Mouse (Mus musculus) liver, embryonic 11.5 days (tissue): ENCODE results near the gene Ppp2r3a. TPM values are rescaled to one million over a fixed set of nuclear protein-coding genes. Genes with fewer than 3 reads are reported as not detected.
A peak's percentile ranks its signal among the peaks of the same experiment; 100 is the strongest.

Experiments used
- ATAC-seq: fragments of 200-750 bp; cut with Nextera tagmentation; replicated peaks from 2 replicates; pipeline ENCODE4 v1.8.0; 2017; ENCODE audit warnings: moderate number of reproducible peaks, mild to moderate bottlenecking, moderate TSS enrichment, moderate library complexity; ENCODE audit not compliant: low FRiP score
- DNase-seq: peaks from one replicate; pipeline ENCODE4 v3.0.0-alpha.2; 2017; ENCODE audit warnings: low spot score
- H3K27ac ChIP-seq: fragments of 300-500 bp; sonication (generic); 2 replicates; pipeline ENCODE4 v1.5.1; 2014; ENCODE audit warnings: mild to moderate bottlenecking, low read depth, low read length, control low read depth
- H3K27me3 ChIP-seq: fragments of 300-500 bp; sonication (generic); replicated peaks from 2 replicates; pipeline ENCODE4 v1.6.1; 2014; ENCODE audit warnings: low read length, mixed read lengths; ENCODE audit not compliant: control insufficient read depth, insufficient read depth
- H3K36me3 ChIP-seq: fragments of 300-500 bp; sonication (generic); 2 replicates; pipeline ENCODE4 v1.6.1; 2014; ENCODE audit warnings: mild to moderate bottlenecking, low read length, moderate library complexity, mixed read lengths; ENCODE audit not compliant: control insufficient read depth, insufficient read depth
- H3K4me1 ChIP-seq: fragments of 300-500 bp; sonication (generic); replicated peaks from 2 replicates; pipeline ENCODE4 v1.6.1; 2014; ENCODE audit warnings: low read length, mixed read lengths; ENCODE audit not compliant: control insufficient read depth, insufficient read depth
- H3K4me2 ChIP-seq: fragments of 300-500 bp; sonication (generic); 2 replicates; pipeline ENCODE4 v1.6.1; 2014; ENCODE audit warnings: mild to moderate bottlenecking, control low read depth, moderate library complexity
- H3K4me3 ChIP-seq: fragments of 300-500 bp; sonication (generic); 2 replicates; pipeline ENCODE4 v1.5.1; 2014; ENCODE audit warnings: low read depth, low read length, control low read depth
- H3K9ac ChIP-seq: fragments of 300-500 bp; sonication (generic); 2 replicates; pipeline ENCODE4 v1.6.1; 2014; ENCODE audit warnings: low read depth, low read length, control low read depth
- H3K9me3 ChIP-seq: fragments of 300-500 bp; sonication (generic); 2 replicates; pipeline ENCODE4 v1.6.1; 2016; ENCODE audit warnings: low read length, inconsistent platforms, mixed read lengths; ENCODE audit not compliant: control insufficient read depth
- WGBS: fragments of 180-500 bp; shearing (Covaris S2); extraction: QIAGEN DNeasy Blood & Tissue Kit; methylation state at CpG from one replicate; pipeline ENCODE4 v1.1.7; 2014; 5-methylcytosine and 5-hydroxymethylcytosine counted together
- polyA plus RNA-seq: library from polyadenylated mRNA; unstranded; fragments of >200 nt; fragmentation: Nextera tagmentation; extraction: Ambion mirVana; gene quantifications from 2 replicates; pipeline ENCODE4 v1.2.1, GENCODE M21; 2014

Gene Ppp2r3a
- polyA plus RNA-seq, 1 experiment from 2014 or later = 7.9 TPM

DNA sequence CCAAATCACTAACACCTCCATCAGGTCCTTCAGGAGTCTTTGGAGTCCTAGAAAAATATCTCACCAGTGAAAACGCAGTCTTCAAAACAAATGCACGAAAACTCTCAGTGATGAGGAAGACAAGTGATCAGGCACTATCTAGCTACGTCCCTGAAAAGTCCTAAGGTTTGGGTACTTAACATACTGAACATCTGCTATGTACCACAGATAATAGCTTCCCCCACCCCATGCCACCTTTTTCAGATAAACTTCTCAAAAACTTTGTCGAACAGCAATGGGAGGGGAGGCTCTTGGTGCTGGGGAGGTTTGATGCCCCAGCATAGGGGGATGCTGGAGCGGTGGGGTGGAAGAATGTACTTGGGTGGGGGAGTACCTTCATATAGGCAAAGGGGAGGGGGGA is 6.1 kb downstream of the Ppp2r3a start:
- Histone ChIP-seq H3K27ac (no peak overlapping the region), H3K4me1 (peaks cover 7% of the 10 kb centered on the region), H3K4me2 (no peak overlapping the region), H3K9me3 (no peaks in the 10 kb centered on the region), H3K4me3 (no peak overlapping the region), H3K9ac (no peak overlapping the region), H3K36me3 (no peaks in the 10 kb centered on the region), H3K27me3 (no peaks in the 10 kb centered on the region)
- DNase-seq = no peak
- WGBS = 58% methylated on average over 5 of the region's 5 CpGs
- ATAC-seq = peak; percentile 74

DNA sequence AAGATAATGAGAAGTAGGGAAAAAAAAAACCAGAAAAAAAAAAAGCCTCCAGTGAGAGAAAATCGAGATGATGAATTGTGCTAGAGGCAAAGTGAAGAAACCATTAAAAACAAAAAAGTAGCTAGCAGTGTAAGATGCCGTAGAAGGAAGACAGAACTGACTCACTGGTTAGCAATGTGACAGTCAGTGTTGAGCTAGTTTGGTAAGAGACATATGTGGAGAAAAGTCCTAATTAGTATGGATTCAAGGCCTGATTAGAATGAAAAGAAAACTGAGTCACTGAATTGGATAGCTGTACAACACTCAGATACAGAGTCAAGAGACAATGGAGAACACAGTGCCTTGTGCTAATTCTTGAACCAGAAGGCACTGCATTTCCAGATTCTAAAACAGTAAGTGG is 7.9 kb downstream of the Ppp2r3a start:
- no peak for DNase-seq
- H3K27me3 ChIP-seq = no peaks in the 10 kb centered on the region
- H3K4me2 ChIP-seq = no peak overlapping the region
- ATAC-seq = no peak
- 69% methylated on average over 2 of the region's 2 CpGs for WGBS
- H3K27ac ChIP-seq = no peak overlapping the region
- no peak overlapping the region for H3K4me3 ChIP-seq
- no peak overlapping the region for H3K9ac ChIP-seq
- no peaks in the 10 kb centered on the region for H3K9me3 ChIP-seq
- no peaks in the 10 kb centered on the region for H3K4me1 ChIP-seq
- H3K36me3 ChIP-seq = no peaks in the 10 kb centered on the region

DNA sequence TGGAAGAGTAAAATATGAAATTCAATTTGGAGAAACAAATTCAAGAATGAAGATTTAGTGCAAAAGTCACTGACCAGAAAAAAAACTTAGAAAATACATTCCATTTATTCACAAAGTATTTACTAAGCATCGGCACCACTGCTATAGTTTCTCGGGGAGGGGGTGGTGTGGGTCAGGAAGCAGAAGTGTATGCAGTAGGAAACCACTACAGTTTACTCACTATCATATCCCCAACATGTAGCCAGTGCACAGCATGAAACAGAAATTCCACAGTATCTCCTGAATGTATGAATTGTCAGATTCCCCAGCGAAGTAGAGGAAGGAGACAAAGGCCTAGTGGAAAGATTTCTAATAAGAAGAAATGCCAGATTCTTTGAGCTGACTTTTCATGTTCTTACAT is 11.4 kb downstream of the Ppp2r3a start:
- Histone ChIP-seq H3K36me3 (no peaks in the 10 kb centered on the region), H3K9me3 (no peaks in the 10 kb centered on the region), H3K4me2 (no peak overlapping the region), H3K4me3 (no peak overlapping the region), H3K9ac (no peak overlapping the region), H3K27ac (no peak overlapping the region), H3K27me3 (no peaks in the 10 kb centered on the region), H3K4me1 (no peaks in the 10 kb centered on the region)
- WGBS = 64% methylated on average over 3 of the region's 3 CpGs
- DNase-seq (no peak), ATAC-seq (no peak)

DNA sequence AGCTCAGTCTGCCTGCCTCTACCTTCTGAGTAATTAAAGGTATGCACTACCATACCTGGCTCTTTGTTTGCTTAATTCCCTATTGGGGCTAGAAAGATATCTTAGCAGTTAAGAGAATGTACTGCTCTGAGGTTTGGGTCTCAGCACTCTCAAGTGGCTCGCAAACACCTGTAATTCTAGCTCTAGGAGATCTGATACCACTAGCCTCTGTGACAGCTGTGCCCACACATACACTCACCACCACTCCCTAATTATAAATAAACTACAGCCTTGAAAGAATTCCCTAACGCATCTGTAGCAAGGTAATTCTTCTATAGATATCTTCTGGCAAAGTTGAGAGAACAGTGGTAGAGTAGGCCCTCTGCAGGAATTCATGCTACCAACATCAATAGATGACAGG is 15.8 kb downstream of the Ppp2r3a start:
- H3K4me2 ChIP-seq = no peak overlapping the region
- DNase-seq (no peak), ATAC-seq (no peak)
- no peaks in the 10 kb centered on the region for H3K9me3 ChIP-seq
- H3K4me3 ChIP-seq = no peak overlapping the region
- no peak overlapping the region for H3K27ac ChIP-seq
- no peaks in the 10 kb centered on the region for H3K27me3 ChIP-seq
- 79% methylated on average over 2 of the region's 2 CpGs for WGBS
- no peak overlapping the region for H3K9ac ChIP-seq
- H3K36me3 ChIP-seq = no peaks in the 10 kb centered on the region
- H3K4me1 ChIP-seq = no peaks in the 10 kb centered on the region

DNA sequence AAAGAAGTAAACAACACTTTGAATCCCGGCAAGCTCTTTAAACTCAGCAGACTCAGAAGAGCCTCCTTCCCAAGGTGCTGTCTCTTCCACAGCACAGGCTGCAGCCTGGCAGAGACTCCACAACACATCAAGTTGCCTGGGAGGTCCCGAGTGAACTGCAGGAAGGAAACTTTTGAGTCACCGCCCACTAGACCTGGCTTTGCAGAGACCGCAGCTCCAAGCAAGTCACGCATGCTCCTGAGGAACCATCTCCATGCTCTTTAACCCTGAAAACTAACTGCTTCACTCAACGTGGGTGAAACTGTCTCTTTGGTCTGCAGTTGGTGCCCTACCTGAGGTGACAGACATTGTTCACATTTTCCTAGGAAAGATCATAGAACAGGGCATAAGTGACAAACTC is 19.6 kb downstream of the Ppp2r3a start:
- H3K36me3 ChIP-seq = no peaks in the 10 kb centered on the region
- WGBS = 49% methylated on average over 6 of the region's 6 CpGs
- no peak overlapping the region for H3K4me2 ChIP-seq
- H3K9ac ChIP-seq = no peak overlapping the region
- H3K9me3 ChIP-seq = no peaks in the 10 kb centered on the region
- H3K27ac ChIP-seq = no peak overlapping the region
- DNase-seq = no peak
- no peaks in the 10 kb centered on the region for H3K27me3 ChIP-seq
- ATAC-seq = no peak
- no peak overlapping the region for H3K4me3 ChIP-seq
- H3K4me1 ChIP-seq = no peaks in the 10 kb centered on the region

DNA sequence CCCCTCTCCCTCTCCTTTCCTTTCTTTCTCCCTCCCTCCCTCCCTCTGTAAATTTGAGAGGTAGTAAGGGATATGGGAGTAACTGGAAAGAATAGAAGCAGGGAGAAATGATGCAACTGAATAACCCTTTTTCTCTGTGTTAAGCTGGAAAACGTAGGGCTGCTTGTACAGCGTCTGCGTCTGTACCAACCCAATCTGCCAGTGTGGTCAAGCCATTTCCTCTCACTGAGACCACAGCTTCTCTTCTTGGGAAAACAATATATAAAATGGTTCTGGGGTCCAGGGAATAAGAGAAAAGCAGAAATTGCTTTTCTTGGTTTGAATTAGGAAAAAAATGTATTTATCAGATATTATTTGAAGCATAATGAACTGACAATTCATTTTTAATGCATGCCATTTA is 21.6 kb downstream of the Ppp2r3a start:
- 43% methylated on average over 3 of the region's 3 CpGs for WGBS
- Histone ChIP-seq H3K4me1 (no peaks in the 10 kb centered on the region), H3K4me2 (no peak overlapping the region), H3K27ac (no peak overlapping the region), H3K4me3 (no peak overlapping the region), H3K36me3 (no peaks in the 10 kb centered on the region), H3K9ac (no peak overlapping the region), H3K9me3 (no peaks in the 10 kb centered on the region), H3K27me3 (no peaks in the 10 kb centered on the region)
- DNase-seq (no peak), ATAC-seq (no peak)

DNA sequence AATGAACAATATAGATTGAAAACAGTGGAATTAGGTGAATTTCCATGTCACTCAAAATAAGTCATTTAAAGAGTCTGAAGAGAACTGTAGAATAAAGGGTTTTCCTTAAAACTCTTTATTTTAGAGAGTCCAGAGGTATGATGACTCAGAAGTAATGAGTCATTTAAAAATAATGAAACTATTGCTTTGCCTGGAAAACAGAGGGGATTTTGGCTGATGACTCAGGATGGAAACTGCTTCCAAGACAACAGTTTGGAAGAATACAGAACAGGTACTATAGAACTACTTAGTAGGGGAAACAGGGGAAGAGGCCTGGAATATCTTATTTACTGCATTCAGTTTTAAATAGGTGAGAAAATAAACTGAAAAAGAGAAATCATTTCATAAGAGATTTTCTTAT is 22.7 kb downstream of the Ppp2r3a start:
- ATAC-seq (no peak), DNase-seq (no peak)
- Histone ChIP-seq H3K4me2 (no peak overlapping the region), H3K9me3 (no peaks in the 10 kb centered on the region), H3K4me3 (no peak overlapping the region), H3K27ac (no peak overlapping the region), H3K36me3 (no peaks in the 10 kb centered on the region), H3K27me3 (no peaks in the 10 kb centered on the region), H3K9ac (no peak overlapping the region), H3K4me1 (no peaks in the 10 kb centered on the region)

DNA sequence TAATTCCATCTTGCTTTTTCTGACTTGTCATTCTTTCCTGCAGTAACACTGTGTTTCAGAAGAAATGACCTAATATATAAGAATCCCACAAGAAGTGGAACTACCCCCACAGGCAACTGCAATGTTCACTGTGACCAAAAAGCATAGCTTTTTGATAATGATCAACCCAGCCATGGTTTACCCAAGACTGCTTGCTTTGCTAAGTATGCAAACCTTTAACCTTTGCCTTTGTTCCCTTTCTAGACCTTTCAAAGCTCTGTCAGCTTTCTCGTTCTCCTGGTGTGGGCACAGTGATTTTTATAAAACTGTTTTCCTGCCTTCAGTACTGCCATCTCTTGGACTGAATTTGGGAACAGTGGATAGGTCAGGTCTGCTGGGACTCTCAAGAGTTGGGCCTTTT is 43.6 kb downstream of the Ppp2r3a start:
- H3K9me3 ChIP-seq = no peaks in the 10 kb centered on the region
- H3K4me1 ChIP-seq = no peaks in the 10 kb centered on the region
- H3K4me3 ChIP-seq = no peak overlapping the region
- ATAC-seq (peak; percentile 47; the same call in 1 of the 2 replicates), DNase-seq (no peak)
- no peaks in the 10 kb centered on the region for H3K36me3 ChIP-seq
- no peaks in the 10 kb centered on the region for H3K27me3 ChIP-seq
- no peak overlapping the region for H3K4me2 ChIP-seq
- 63% methylated on average over 1 of the region's 1 CpGs for WGBS
- no peak overlapping the region; the same call in 1 of the 2 replicates for H3K27ac ChIP-seq
- H3K9ac ChIP-seq = no peak overlapping the region

DNA sequence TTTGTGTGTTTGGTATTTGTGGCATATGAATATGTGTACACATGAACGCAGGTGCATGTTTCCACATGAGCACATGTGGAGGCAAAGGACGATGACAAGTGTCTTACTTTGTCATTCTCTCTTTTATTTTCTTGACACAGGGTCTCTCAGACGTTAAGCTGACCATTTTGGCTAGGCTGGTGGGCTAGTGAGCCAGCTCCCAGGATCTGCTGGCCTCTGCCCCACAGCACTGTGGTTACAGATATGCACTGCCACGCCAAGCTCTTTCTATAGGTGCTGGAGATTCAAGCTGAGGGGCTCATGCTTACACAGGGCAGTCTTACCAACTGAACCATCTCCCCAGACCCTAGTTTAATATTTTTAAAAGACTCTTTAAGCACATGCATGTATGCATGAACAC is 45.1 kb downstream of the Ppp2r3a start:
- Histone ChIP-seq H3K4me3 (no peak overlapping the region), H3K4me2 (no peak overlapping the region), H3K9me3 (no peaks in the 10 kb centered on the region), H3K27ac (no peak overlapping the region), H3K36me3 (no peaks in the 10 kb centered on the region), H3K27me3 (no peaks in the 10 kb centered on the region), H3K4me1 (no peaks in the 10 kb centered on the region), H3K9ac (no peak overlapping the region)
- no peak for ATAC-seq
- DNase-seq = no peak
- 75% methylated on average over 4 of the region's 4 CpGs for WGBS
